Mouse (Mus musculus) midbrain, embryonic 13.5 days (tissue): Measurements from ENCODE around the gene Baiap2l1. TPM values are rescaled to one million over a fixed set of nuclear protein-coding genes. Genes with fewer than 3 reads are reported as not detected.

ENCODE experiments used
- ATAC-seq: fragments of 200-750 bp; cut with Nextera tagmentation; 2 replicates; pipeline ENCODE4 v1.8.0; 2017; ENCODE audit warnings: mild to moderate bottlenecking, moderate TSS enrichment, moderate library complexity
- H3K27ac ChIP-seq: fragments of 300-500 bp; sonication (generic); 2 replicates; pipeline ENCODE4 v1.5.1; 2015; ENCODE audit warnings: inconsistent platforms, mild to moderate bottlenecking, moderate library complexity
- H3K27me3 ChIP-seq: fragments of 300-500 bp; sonication (generic); 2 replicates; pipeline ENCODE4 v1.6.1; 2015; ENCODE audit warnings: mild to moderate bottlenecking, inconsistent platforms
- H3K36me3 ChIP-seq: fragments of 300-500 bp; sonication (generic); 2 replicates; pipeline ENCODE4 v1.6.1; 2015; ENCODE audit warnings: mild to moderate bottlenecking, inconsistent platforms
- H3K4me1 ChIP-seq: fragments of 300-500 bp; sonication (generic); replicated peaks from 2 replicates; pipeline ENCODE4 v1.6.1; 2015; ENCODE audit warnings: inconsistent platforms
- H3K4me2 ChIP-seq: fragments of 300-500 bp; sonication (generic); replicated peaks from 2 replicates; pipeline ENCODE4 v1.6.1; 2015; ENCODE audit warnings: moderate library complexity, mild to moderate bottlenecking, inconsistent platforms
- H3K4me3 ChIP-seq: fragments of 300-500 bp; sonication (generic); replicated peaks from 2 replicates; pipeline ENCODE4 v1.5.1; 2015; ENCODE audit warnings: mild to moderate bottlenecking, inconsistent platforms
- H3K9ac ChIP-seq: fragments of 300-500 bp; sonication (generic); replicated peaks from 2 replicates; pipeline ENCODE4 v1.6.1; 2015; ENCODE audit warnings: mild to moderate bottlenecking, inconsistent platforms
- H3K9me3 ChIP-seq: fragments of 300-500 bp; sonication (generic); 2 replicates; pipeline ENCODE4 v1.6.1; 2016; ENCODE audit warnings: mild to moderate bottlenecking, inconsistent platforms
- WGBS: fragments of 180-500 bp; shearing (Covaris S2); methylation state at CpG from one replicate; pipeline ENCODE4 v1.1.7; 2015; 5-methylcytosine and 5-hydroxymethylcytosine counted together
- polyA plus RNA-seq: library from polyadenylated mRNA; unstranded; fragments of >200 nt; fragmentation: Nextera tagmentation; extraction: Ambion mirVana; gene quantifications from 2 replicates; pipeline ENCODE4 v1.2.1, GENCODE M21; 2015

Gene Baiap2l1
- polyA plus RNA-seq, 1 experiment from 2014 or later: 1.5 TPM

DNA sequence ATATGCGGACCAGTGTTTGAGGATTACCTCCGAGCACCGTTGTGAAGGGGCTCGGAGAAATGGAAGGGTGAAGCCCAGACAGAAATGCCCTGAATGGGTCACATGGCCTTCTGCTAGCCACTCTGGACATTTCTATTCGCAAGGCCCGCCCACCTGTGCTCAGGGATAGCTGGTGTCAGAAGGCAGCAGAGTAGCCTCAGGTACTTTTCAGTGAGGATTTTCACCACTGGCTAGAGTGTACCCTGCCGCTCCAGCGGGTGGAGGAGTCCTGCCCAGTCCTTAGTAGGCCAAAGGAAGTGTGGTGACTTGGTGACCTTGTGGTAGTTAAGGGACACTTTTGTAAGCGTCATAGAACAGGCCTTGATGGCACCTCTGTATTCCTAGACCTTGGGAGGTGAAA lies 96.6 kb downstream of the Baiap2l1 start:
- Histone ChIP-seq H3K27me3 (no peaks in the 10 kb centered on the region), H3K9ac (no peak overlapping the region), H3K36me3 (peaks cover 45% of the 10 kb centered on the region), H3K4me1 (peaks cover 59% of the 10 kb centered on the region), H3K4me2 (no peak overlapping the region), H3K9me3 (no peaks in the 10 kb centered on the region), H3K4me3 (no peak overlapping the region), H3K27ac (no peak overlapping the region)
- ATAC-seq: no peak
- 88% methylated on average over 9 of the region's 9 CpGs for WGBS

DNA sequence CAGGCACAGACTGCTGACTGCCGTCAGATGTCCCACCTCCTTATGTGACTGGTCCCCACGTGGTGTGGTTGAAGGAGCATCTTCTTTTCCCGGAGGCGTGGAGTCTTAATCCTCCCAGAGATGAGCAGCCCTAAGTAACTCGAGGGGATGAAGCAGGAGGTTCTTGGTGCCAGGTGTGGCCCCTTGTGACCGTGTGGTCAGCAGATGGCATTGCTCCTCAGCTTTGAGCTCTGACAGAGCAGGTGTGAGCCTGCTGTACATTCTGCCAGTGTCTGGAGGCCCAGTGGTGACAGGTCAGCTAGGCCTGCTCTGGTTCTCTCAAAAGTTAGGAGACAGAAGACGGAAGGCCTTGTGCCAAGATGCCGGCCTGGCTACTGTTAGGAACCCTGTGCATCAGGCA lies 97.4 kb downstream of the Baiap2l1 start:
- Histone ChIP-seq H3K4me1 (peaks cover 60% of the 10 kb centered on the region), H3K27me3 (no peaks in the 10 kb centered on the region), H3K4me3 (no peak overlapping the region), H3K36me3 (peaks cover 39% of the 10 kb centered on the region), H3K9ac (no peak overlapping the region), H3K9me3 (no peaks in the 10 kb centered on the region), H3K27ac (no peak overlapping the region), H3K4me2 (no peak overlapping the region)
- 78% methylated on average over 8 of the region's 8 CpGs for WGBS
- ATAC-seq: no peak

DNA sequence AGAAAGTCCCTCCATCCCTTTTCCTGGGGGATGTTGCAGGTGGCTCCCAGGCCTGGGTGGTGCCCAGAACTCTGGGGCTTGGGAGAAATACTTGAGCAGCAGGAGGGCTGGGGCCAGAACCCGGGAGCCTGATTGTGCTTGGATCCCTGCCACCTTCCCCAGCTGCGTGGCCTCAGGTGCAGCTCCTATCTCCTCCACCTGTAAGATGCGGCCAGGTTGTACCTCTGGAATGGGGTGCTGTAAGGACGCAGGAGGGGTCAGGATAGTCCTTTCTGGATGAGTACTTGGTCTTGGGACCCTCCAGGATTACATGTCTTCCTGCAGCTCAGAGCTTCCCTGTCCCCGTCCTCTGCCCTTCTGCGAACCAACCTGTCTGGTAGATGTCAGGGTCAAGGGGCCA lies 98.7 kb downstream of the Baiap2l1 start:
- peak overlapping the region; percentile 77 for H3K4me2 ChIP-seq
- no peak overlapping the region for H3K27ac ChIP-seq
- peaks cover 66% of the 10 kb centered on the region for H3K4me1 ChIP-seq
- no peaks in the 10 kb centered on the region for H3K9me3 ChIP-seq
- peaks cover 29% of the 10 kb centered on the region for H3K36me3 ChIP-seq
- WGBS: 72% methylated on average over 6 of the region's 6 CpGs
- no peak for ATAC-seq
- 0 out of 2 replicates have a peak overlapping the region, but pooled peaks have one; percentile 98 for H3K4me3 ChIP-seq
- peak overlapping the region; percentile 96; the same call in 1 of the 2 replicates for H3K9ac ChIP-seq
- no peaks in the 10 kb centered on the region for H3K27me3 ChIP-seq

- peaks cover 66% of the 10 kb centered on the region for H3K4me1 ChIP-seq
- H3K27ac ChIP-seq: no peak overlapping the region
- peak overlapping the region; percentile 98 for H3K4me3 ChIP-seq
- H3K27me3 ChIP-seq: no peaks in the 10 kb centered on the region
- ATAC-seq: no peak
- H3K36me3 ChIP-seq: peaks cover 26% of the 10 kb centered on the region
- H3K9me3 ChIP-seq: no peaks in the 10 kb centered on the region
- H3K9ac ChIP-seq: peak overlapping the region; percentile 96
- H3K4me2 ChIP-seq: peak overlapping the region; percentile 77
- WGBS: 20% methylated on average over 2 of the region's 2 CpGs
Measured at GRCm38 (mm10) chr5:144258687-144259086, 99.2 kb downstream of the Baiap2l1 start.

GRCm38 (mm10) chr5:144258131-144258611 lies 99.7 kb downstream of the Baiap2l1 start:
- H3K4me2 ChIP-seq: peak overlapping the region; percentile 77
- peak overlapping the region; percentile 96 for H3K9ac ChIP-seq
- no peak overlapping the region for H3K27ac ChIP-seq
- 37% methylated on average over 14 of the region's 14 CpGs for WGBS
- H3K4me3 ChIP-seq: peak overlapping the region; percentile 98
- no peaks in the 10 kb centered on the region for H3K9me3 ChIP-seq
- no peaks in the 10 kb centered on the region for H3K27me3 ChIP-seq
- no peak for ATAC-seq
- peaks cover 21% of the 10 kb centered on the region for H3K36me3 ChIP-seq
- H3K4me1 ChIP-seq: peaks cover 66% of the 10 kb centered on the region

GRCm38 (mm10) chr5:144257451-144258110 lies 100.3 kb downstream of the Baiap2l1 start:
- H3K4me2 ChIP-seq: peak overlapping the region; percentile 77
- H3K4me3 ChIP-seq: peak overlapping the region; percentile 98
- ATAC-seq: no peak
- H3K27me3 ChIP-seq: no peaks in the 10 kb centered on the region
- no peak overlapping the region for H3K27ac ChIP-seq
- H3K9ac ChIP-seq: peak overlapping the region; percentile 96
- H3K9me3 ChIP-seq: no peaks in the 10 kb centered on the region
- H3K4me1 ChIP-seq: peaks cover 66% of the 10 kb centered on the region
- WGBS: 79% methylated on average over 3 of the region's 3 CpGs
- peaks cover 18% of the 10 kb centered on the region for H3K36me3 ChIP-seq

- no peaks in the 10 kb centered on the region for H3K9me3 ChIP-seq
- WGBS: 17% methylated on average over 1 of the region's 1 CpGs
- ATAC-seq: no peak
- no peaks in the 10 kb centered on the region for H3K27me3 ChIP-seq
- H3K36me3 ChIP-seq: peaks cover 18% of the 10 kb centered on the region
- H3K4me1 ChIP-seq: peaks cover 63% of the 10 kb centered on the region
- peak overlapping the region; percentile 96 for H3K9ac ChIP-seq
- H3K4me3 ChIP-seq: peak overlapping the region; percentile 98
- peak overlapping the region; percentile 89 for H3K27ac ChIP-seq
- H3K4me2 ChIP-seq: peak overlapping the region; percentile 77
Measured at GRCm38 (mm10) chr5:144256888-144257287, 101.0 kb downstream of the Baiap2l1 start.

DNA sequence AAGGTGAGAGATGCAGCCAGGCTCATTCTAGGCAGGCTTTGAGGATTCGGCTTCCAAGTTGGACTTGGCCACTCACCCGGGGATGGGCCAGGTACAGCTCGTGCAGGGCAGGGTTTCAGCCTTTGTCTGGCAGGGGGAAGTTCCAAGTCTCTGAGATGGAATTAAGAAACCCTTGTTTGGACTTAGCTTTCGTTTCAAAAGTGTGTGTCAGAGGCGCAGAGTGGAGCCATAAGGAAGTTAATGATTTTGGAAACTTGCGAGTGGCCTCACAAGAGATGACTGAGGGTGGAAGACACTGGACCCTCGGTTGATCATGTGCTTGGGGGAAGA lies 101.4 kb downstream of the Baiap2l1 start:
- Histone ChIP-seq H3K36me3 (peaks cover 14% of the 10 kb centered on the region), H3K4me3 (peak overlapping the region; percentile 98), H3K27ac (peak overlapping the region; percentile 89), H3K9me3 (no peaks in the 10 kb centered on the region), H3K9ac (peak overlapping the region; percentile 96), H3K4me2 (peak overlapping the region; percentile 77), H3K27me3 (no peaks in the 10 kb centered on the region), H3K4me1 (peaks cover 59% of the 10 kb centered on the region)
- no peak for ATAC-seq
- 9% methylated on average over 7 of the region's 7 CpGs for WGBS

DNA sequence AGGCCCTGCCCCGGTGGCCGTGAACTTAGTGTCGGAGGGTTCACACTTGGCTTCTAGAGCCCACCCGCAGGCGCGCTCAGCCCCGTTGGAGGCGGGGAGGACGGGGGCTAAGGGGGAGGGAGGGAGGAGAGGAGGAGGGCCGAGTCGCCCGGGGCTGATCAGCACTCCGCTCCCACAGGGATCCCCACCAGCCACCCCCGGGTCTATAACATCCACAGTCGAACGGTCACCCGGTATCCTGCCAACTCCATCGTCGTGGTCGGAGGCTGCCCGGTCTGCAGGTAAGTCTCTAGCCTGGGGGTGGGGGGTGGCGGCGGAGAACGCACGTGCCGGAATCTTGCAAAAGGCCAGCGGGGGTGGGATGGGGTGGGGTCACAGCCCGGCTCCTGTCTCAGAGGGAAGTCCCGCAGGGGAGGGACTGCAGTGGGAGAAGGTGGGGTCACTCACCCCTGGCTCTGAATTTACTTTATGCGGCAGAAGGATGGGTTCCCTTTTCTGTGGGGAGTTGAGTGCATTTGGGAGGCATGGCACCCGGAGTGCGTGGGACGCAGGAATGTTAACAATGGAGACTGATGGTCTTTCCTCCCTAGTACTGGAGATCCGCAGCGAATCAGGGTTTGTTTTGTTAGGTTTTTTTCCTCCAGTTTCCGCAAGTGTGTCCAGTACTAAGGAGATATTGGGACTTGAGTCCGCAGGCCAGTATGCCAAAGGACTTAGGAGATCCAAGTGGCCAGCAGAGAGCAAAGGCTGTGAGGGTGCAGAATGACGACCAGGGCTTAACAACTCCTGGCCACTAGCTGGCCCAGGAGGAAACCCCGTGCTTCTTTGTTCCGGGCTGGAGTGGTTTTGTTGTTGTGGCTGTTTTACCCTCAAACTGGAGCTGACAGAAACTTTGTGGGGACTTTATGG lies 102.0 kb downstream of the Baiap2l1 start:
- Histone ChIP-seq H3K4me3 (peak overlapping the region; percentile 98), H3K36me3 (peaks cover 9% of the 10 kb centered on the region), H3K4me2 (peak overlapping the region; percentile 77), H3K27ac (peak overlapping the region; percentile 89), H3K9me3 (no peaks in the 10 kb centered on the region), H3K9ac (peak overlapping the region; percentile 96), H3K27me3 (no peaks in the 10 kb centered on the region), H3K4me1 (peaks cover 53% of the 10 kb centered on the region)
- peak; percentile 66 for ATAC-seq
- WGBS: 0% methylated on average over 36 of the region's 40 CpGs

DNA sequence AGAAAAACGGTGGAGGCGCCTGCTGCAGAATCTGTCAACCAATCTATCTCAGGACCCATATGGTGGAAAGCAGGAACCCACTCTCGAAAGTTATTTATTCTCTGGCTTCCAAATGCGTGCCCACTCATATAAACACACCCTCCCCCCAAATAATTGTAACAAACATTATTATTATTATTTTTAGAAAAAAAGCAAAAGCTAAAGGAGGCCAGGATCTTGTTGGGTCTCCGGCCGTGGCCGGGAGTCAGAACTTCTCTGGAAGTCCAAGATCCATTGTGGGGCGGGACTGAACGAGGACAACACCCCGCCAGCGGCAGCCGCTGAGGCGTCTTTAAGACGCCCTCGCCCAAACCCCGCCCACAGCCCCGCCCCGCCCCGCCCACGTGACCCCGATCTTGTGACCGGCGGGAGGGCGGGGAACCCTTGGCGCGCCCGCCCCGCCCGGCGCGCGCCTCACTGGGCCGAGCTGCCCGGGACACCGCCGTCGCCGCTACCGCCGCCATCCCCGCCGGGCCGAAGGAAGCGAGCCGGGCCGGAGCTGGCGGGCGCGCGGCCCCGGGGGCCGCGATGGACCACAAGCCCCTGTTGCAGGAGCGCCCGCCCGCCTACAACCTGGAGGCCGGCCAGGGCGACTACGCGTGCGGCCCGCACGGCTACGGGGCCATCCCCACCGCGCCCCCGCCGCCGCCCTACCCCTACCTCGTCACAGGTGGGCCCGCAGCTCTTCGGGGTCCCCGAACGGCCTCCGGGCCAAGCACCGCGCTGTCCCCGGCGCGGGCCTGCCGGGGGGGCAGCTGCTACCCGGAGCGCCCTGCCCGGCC lies 102.9 kb downstream of the Baiap2l1 start:
- H3K4me3 ChIP-seq: peak overlapping the region; percentile 98
- no peaks in the 10 kb centered on the region for H3K27me3 ChIP-seq
- ATAC-seq: peak; percentile 77
- H3K4me2 ChIP-seq: peak overlapping the region; percentile 77
- H3K4me1 ChIP-seq: peaks cover 44% of the 10 kb centered on the region
- WGBS: under 1% methylated on average over 75 of the region's 84 CpGs
- H3K27ac ChIP-seq: peak overlapping the region; percentile 89
- H3K9me3 ChIP-seq: peaks cover 2% of the 10 kb centered on the region; the same call in 1 of the 2 replicates
- H3K36me3 ChIP-seq: peaks cover under 1% of the 10 kb centered on the region; the same call in 1 of the 2 replicates
- peak overlapping the region; percentile 96 for H3K9ac ChIP-seq

DNA sequence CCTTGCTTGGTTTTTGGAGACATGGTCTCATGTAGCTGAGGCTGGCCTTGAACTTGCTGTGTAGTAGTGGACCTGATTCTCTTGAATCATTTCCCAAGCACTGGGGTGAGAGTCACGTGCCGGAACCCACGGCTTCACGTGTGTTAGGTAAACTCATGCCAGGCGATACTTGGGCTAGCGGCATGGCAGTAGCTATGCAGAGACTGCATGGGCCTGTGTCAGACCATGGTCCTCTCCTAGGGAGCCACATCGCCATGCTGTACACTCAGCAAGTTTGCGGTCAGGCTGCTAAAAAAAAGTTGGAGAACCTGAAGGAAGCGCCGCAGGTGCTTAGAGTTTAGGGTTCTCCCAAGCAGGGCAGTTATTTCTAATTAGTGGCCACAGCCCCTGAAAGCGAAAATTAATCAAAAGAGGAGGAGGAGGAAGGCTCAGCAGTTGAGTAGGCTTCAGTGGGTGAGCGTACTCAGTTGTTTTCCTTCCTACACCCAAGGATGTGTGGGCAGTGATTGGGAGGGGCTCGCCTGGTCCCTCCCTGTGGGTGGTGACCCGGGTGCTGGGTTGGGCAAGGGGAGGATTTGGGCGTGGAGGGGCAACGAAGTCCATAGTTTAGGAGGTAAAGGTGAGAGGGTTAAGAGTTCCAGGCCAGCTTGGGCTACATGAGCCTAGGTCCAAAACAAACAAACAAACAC lies 103.6 kb downstream of the Baiap2l1 start:
- Histone ChIP-seq H3K27me3 (no peaks in the 10 kb centered on the region), H3K36me3 (no peaks in the 10 kb centered on the region), H3K4me1 (peaks cover 37% of the 10 kb centered on the region), H3K4me2 (peak overlapping the region; percentile 77), H3K4me3 (peak overlapping the region; percentile 98), H3K27ac (no peak overlapping the region; the same call in 1 of the 2 replicates), H3K9ac (peak overlapping the region; percentile 96; the same call in 1 of the 2 replicates), H3K9me3 (peaks cover 5% of the 10 kb centered on the region; the same call in 1 of the 2 replicates)
- 0 out of 2 replicates have a peak, but pooled peaks have one; percentile 2 for ATAC-seq
- 62% methylated on average over 16 of the region's 16 CpGs for WGBS
